Mouse (Mus musculus) liver, adult (tissue): ENCODE measurements around the gene Elmo1.

Experiments
- GATA4 ChIP-seq: IDR thresholded peaks from 2 replicates; pipeline ENCODE4 v1.6.1; 2014; ENCODE audit warnings: mild to moderate bottlenecking, low read length; ENCODE audit not compliant: insufficient replicate concordance

The Elmo1 gene

GRCm38 (mm10) chr13:20410306-20411101 is 320.1 kb downstream of the Elmo1 start:
- no peak for TF ChIP-seq GATA4

GRCm38 (mm10) chr13:20416691-20417660 is 326.6 kb downstream of the Elmo1 start:
- TF ChIP-seq GATA4: no peak

DNA sequence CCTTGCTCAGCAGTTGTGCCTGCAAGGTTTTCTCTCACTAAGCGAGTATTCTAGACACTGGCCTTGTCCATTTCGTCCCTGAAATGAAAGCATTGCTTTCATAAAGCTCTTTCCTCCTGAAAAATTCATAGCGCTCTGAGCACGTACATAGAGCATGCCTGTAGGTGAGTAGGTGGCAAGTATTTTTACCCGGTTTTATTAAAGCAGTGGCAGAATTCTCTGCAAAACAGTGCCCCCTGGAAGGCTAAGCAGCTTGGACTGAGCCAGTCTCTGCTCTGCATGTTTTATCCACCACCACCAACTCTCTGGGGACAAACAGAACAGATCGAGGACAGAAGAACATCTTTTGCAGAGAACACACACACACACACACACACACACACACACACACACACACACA is 340.6 kb downstream of the Elmo1 start:
- no peak for TF ChIP-seq GATA4

DNA sequence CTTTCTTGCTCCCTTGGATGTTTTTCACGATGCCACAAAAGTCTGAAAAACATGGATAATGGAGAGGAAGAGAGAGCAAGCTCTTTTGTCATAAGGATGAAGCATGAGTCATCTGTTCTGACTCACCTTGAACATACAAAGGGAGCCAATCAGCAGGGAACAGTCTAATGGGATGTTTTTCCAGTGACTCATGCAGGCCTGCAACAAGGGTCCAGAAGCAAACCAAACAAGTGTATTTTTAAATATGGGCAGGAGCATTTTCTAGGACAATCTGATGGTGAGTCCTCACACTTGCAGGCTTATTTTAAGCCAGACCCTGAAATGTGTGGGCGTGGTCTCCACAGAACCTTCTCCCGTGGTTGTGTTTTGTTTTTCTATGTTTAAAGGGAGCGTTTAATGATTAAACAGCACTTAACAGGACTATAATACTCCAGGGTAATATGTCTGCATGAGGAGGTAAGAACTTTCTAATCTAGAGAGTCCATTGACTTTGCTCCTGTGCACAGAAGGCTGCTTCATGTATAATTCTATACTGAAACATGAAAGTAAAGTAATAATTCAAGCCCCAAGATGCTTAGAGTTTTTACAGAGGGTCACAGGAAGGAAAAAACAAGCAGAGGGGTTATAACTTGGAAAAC is 342.9 kb downstream of the Elmo1 start:
- no peak for TF ChIP-seq GATA4

GRCm38 (mm10) chr13:20434071-20434470 is 343.7 kb downstream of the Elmo1 start:
- no peak for TF ChIP-seq GATA4

DNA sequence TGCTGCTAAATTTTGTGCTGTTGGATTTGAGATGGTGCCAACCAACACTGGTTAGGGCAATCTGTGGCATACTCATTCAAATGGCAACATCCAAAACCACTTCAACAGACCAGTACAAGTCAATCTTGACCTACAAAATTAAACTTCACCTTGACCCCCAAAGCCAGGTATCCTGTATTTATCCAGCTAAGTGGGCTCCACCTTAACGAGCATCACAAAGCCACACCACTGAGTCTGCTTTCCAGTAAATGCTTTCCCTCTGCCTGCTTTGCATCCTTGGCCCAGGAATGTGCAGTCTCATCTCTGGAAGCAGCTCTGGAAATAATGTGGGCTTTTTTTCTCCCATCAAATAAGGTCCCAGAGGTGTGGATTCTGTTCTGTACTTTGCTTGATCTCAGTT is 349.1 kb downstream of the Elmo1 start:
- TF ChIP-seq GATA4: no peak

- no peak for TF ChIP-seq GATA4
These were observed 360.5 kb downstream of the Elmo1 start for GRCm38 (mm10) chr13:20450831-20451353.

DNA sequence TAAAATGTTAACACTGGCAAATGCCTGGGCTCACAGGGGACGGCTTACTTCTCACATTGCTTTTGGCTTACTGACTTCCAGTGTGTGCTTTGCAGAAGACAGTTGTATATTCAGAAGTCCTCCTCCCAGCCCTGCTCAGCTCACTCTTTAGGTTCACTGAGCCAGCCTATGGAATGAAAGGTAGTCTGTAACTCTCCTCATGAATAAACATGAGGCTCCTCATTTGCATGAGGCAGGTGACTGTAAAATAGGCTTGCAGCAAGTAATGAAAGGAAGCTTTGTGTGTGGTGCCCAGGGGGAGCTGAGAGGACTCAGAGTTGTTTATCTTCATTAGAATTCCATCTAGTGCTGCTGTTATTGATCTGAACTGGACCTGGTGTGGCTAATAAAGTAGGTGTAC is 364.0 kb downstream of the Elmo1 start:
- TF ChIP-seq GATA4: no peak

- no peak for TF ChIP-seq GATA4
These were observed 369.7 kb downstream of the Elmo1 start for GRCm38 (mm10) chr13:20460096-20460495.

GRCm38 (mm10) chr13:20461616-20462015 is 371.2 kb downstream of the Elmo1 start:
- TF ChIP-seq GATA4: no peak

DNA sequence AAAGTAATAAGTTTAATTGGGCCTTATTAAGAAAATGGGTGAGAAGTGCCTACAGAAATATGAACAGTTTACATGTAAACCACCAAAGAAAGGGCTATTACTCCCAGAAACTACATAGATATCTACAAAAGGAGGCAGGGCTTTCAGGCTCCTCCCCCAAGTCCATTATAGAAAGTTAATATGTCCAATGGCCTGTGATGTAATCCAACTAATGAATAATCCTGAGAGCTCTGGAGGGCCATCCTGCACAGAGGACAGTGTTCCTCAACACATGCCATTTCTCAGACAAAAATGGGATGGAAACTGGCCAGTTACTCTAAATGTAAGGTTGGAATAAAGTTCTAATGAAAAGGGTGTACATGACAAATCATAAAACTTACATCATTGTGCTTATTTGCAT is 373.8 kb downstream of the Elmo1 start:
- no peak for TF ChIP-seq GATA4

- no peak for TF ChIP-seq GATA4
These were observed 377.0 kb downstream of the Elmo1 start for GRCm38 (mm10) chr13:20467381-20467780.

DNA sequence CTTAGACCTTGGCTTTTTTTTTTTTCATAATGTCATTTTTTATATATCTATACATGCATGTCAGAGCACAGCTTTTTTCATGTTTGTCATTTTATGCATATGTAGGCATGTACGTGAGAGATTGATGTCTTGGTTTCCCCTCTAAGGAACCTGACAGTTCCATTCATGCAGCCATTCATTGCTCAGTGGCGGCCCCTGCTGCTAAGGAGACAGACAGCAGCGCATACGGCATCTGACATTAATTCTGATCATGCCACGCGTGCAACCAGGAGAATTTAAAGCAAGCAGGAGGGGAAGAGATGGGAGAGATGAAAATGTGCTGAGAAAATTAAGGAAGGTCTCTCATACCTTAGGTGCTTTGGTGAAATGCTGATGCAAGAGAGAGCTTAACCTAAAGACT is 381.3 kb downstream of the Elmo1 start:
- no peak for TF ChIP-seq GATA4

GRCm38 (mm10) chr13:20472301-20472831 is 382.0 kb downstream of the Elmo1 start:
- no peak for TF ChIP-seq GATA4
